Mouse (Mus musculus): Measurements from ENCODE around the gene Trak2.
A peak's percentile ranks its signal among the peaks of the same experiment; 100 is the strongest.

- TF ChIP-seq CTCF (IDR thresholded peaks at IDR 0.05; ENCODE audit: borderline replicate concordance, extremely low read depth, insufficient read depth, insufficient read length) (peak; percentile 21; the same call in 1 of the 2 replicates), POLR2A (IDR thresholded peaks at IDR 0.05; ENCODE audit: borderline replicate concordance, extremely low read depth, insufficient read depth, insufficient read length, poor library complexity, severe bottlenecking) (no peak)
Observed at GRCm38 (mm10) chr1:59009250-59009649, 36.0 kb upstream of the Trak2 start.
